Mouse (Mus musculus) limb, embryonic 10.5 days (tissue): ENCODE measurements at regions not wholly inside any gene's neighbourhood (a gene's known extent, or its start where the extent isn't known, plus 50 kb on each side); places are given as distances from the start of the nearest gene placed in this dataset.

ENCODE experiments used
- DNase-seq: peaks from one replicate; pipeline ENCODE4 v3.0.0-alpha.2; 2017; ENCODE audit warnings: low spot score
- H3K27ac ChIP-seq: fragments of 300-500 bp; sonication (generic); 2 replicates; pipeline ENCODE4 v1.5.1; 2016; ENCODE audit warnings: mild to moderate bottlenecking
- H3K27me3 ChIP-seq: fragments of 300-500 bp; sonication (generic); 2 replicates; pipeline ENCODE4 v1.6.1; 2016; ENCODE audit warnings: low read depth, mild to moderate bottlenecking; ENCODE audit not compliant: poor library complexity, severe bottlenecking
- H3K36me3 ChIP-seq: fragments of 300-500 bp; sonication (generic); 2 replicates; pipeline ENCODE4 v1.6.1; 2016; ENCODE audit warnings: mild to moderate bottlenecking, moderate library complexity
- H3K4me1 ChIP-seq: fragments of 300-500 bp; sonication (generic); 2 replicates; pipeline ENCODE4 v1.6.1; 2016
- H3K4me3 ChIP-seq: fragments of 300-500 bp; sonication (generic); 2 replicates; pipeline ENCODE4 v1.5.1; 2016; ENCODE audit warnings: mild to moderate bottlenecking, moderate library complexity
- H3K9me3 ChIP-seq: fragments of 300-500 bp; sonication (generic); replicated peaks from 2 replicates; pipeline ENCODE4 v1.6.1; 2016; ENCODE audit warnings: mild to moderate bottlenecking
- WGBS: fragments of 180-500 bp; shearing (Covaris S2); methylation state at CpG from one replicate; pipeline ENCODE4 v1.1.7; 2016; 5-methylcytosine and 5-hydroxymethylcytosine counted together

DNA sequence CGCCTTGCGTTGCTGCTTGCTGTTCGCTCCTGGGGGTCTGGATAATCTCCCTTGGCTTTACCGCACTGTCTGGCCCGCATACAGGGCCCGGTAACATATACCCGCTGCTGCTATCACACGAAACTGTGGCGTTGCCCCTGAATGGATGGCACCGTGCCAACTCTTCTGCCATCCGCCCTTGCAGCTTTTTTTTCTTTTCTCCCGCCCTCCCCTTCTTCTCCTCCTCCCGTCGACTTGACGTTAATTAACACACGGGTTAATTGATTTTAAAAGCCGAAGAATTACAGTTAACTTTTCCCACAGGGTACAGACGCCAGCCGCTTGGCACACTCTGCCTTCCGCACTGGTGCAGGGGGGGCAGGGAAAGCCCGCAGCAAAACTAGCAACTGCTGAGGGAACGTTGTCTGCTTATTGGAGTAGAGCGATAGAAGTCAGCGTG lies 242.4 kb upstream of the Pmfbp1 start:
- no peak for DNase-seq
- WGBS: 92% methylated on average over 24 of the region's 24 CpGs
- H3K4me3 ChIP-seq: no peak overlapping the region

DNA sequence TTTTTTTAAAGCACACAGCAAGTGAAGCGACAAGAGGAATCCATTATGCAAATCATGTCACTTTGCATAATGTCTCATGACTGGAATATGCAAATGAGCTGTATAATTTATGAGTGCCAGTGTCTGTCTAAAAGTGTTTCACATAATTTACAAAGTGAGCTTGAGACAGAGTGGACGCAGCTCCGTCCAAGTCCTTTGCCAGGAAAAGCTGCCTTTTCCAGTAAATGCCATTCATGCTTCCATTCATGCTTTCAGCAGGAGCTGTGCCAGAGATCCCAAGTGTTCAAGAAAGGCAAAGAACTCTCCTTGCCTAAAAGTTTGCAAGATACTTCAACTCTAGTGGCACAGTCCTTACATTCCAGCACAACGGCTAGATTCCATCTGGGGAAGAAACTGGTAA lies 241.4 kb upstream of the Pmfbp1 start:
- no peak overlapping the region for H3K27ac ChIP-seq
- no peak for DNase-seq
- H3K36me3 ChIP-seq: no peaks in the 10 kb centered on the region
- 88% methylated on average over 4 of the region's 4 CpGs for WGBS
- no peaks in the 10 kb centered on the region for H3K4me1 ChIP-seq
- H3K27me3 ChIP-seq: no peaks in the 10 kb centered on the region
- H3K4me3 ChIP-seq: no peak overlapping the region
- H3K9me3 ChIP-seq: no peaks in the 10 kb centered on the region

More for the DNA sequence above, 242.4 kb upstream of the Pmfbp1 start:
- Histone ChIP-seq H3K36me3 (no peaks in the 10 kb centered on the region), H3K4me1 (no peaks in the 10 kb centered on the region), H3K27me3 (no peaks in the 10 kb centered on the region), H3K27ac (no peak overlapping the region), H3K9me3 (no peaks in the 10 kb centered on the region)

DNA sequence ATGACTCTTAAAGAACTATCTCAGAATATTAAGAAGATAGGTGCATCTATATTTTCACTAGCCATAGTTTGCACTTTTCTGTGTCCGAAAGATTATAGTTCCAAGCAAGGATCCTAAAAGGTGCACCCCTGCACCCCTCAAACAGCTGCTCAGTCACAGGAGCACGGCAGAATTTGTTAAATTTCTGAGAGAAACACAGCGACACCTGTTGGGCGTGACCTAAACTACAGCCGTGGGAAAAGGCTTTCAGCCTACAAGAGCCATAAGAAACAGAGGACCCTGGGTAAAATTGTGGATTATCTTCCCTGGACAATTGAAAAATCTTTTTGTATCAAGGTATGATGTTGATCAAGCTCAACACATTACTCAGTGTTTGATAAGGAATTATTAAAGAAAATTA lies 214.7 kb upstream of the Pmfbp1 start:
- WGBS: 18% methylated on average over 5 of the region's 5 CpGs
- no peaks in the 10 kb centered on the region for H3K9me3 ChIP-seq
- H3K27me3 ChIP-seq: no peaks in the 10 kb centered on the region
- H3K4me1 ChIP-seq: no peaks in the 10 kb centered on the region
- DNase-seq: peak; percentile 71
- no peak overlapping the region for H3K4me3 ChIP-seq
- H3K36me3 ChIP-seq: no peaks in the 10 kb centered on the region
- no peak overlapping the region for H3K27ac ChIP-seq

DNA sequence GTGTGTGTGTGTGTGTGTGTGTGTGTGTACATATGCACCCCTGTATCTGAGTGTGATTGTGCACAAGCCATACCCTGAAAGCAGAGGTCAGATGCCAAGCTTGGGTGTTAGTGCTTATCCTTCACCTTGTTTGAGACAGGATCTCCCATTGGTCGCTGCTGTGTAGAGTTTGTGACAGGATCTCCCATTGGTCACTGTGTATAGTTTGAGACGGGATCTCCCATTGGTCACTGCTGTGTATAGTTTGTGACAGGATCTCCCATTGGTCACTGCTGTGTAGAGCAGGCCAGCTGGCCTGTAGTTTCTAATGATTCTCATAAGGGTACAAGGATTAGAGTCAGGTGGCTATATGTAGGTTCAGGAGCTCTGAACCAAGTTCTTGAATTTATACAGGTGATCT lies 213.3 kb upstream of the Pmfbp1 start:
- Histone ChIP-seq H3K4me3 (no peak overlapping the region), H3K27me3 (no peaks in the 10 kb centered on the region), H3K4me1 (no peaks in the 10 kb centered on the region), H3K9me3 (no peaks in the 10 kb centered on the region), H3K27ac (no peak overlapping the region), H3K36me3 (no peaks in the 10 kb centered on the region)
- no peak for DNase-seq
- WGBS: 81% methylated on average over 2 of the region's 2 CpGs

DNA sequence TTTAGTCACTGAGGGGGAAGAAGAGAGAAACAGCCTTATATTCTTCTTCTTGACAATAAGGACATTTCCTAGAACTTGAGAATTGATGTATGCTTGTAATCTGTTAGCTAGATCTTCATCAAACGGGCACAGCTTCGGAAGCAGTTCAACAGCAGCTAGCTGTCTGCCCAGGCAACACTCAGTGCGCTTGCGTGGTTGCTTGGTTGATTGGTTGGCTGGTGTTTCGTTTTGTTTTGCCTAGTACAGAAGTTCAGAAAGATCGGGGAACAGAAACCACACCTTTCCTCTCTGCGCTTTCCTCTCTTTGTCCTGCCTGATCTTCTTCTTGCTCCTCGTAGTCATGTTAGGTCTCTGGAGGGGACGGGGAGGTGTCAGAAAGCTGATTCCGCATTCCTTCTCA lies 212.2 kb upstream of the Pmfbp1 start:
- H3K4me3 ChIP-seq: no peak overlapping the region
- H3K9me3 ChIP-seq: no peaks in the 10 kb centered on the region
- WGBS: 77% methylated on average over 10 of the region's 10 CpGs
- no peaks in the 10 kb centered on the region for H3K4me1 ChIP-seq
- H3K27me3 ChIP-seq: no peaks in the 10 kb centered on the region
- H3K27ac ChIP-seq: no peak overlapping the region
- DNase-seq: no peak
- no peaks in the 10 kb centered on the region for H3K36me3 ChIP-seq

DNA sequence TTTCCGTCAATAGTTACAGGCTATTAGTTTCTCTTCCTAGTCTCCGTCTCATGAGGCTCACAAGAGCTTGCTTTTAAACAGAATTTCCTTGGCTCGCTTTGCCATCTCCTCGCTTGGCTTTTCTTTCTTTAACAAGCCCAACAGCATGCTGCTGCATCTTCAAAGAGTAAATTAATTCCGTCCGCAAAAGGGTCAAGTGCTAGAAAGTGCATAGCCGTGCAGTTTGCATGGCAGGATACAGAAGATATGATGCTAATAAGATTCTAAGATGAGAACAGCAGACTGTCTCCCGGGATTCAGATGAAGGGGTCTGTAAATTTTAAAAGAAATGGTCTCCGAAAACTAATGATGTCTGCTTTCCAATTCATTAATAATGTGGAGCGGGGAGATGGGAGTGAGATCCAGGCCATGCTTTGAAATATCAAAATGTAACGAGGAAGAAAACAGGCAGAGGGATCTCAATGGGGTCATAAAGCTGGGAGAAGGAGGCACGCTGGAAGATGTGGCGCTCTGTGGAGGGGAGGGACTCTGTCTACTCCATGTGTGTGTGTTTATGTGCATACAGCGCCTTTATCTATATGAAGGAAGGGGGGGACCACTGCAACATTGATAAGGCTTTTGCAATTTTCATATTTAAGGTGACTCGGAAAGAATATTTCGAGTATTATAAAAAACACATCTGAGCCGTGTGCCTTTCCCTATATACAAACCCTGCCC lies 183.0 kb upstream of the Pmfbp1 start:
- Histone ChIP-seq H3K4me3 (no peak overlapping the region), H3K27ac (no peak overlapping the region), H3K36me3 (no peaks in the 10 kb centered on the region), H3K9me3 (no peaks in the 10 kb centered on the region), H3K4me1 (peaks cover 47% of the 10 kb centered on the region), H3K27me3 (peaks cover 39% of the 10 kb centered on the region)
- no peak for DNase-seq
- 68% methylated on average over 17 of the region's 17 CpGs for WGBS

DNA sequence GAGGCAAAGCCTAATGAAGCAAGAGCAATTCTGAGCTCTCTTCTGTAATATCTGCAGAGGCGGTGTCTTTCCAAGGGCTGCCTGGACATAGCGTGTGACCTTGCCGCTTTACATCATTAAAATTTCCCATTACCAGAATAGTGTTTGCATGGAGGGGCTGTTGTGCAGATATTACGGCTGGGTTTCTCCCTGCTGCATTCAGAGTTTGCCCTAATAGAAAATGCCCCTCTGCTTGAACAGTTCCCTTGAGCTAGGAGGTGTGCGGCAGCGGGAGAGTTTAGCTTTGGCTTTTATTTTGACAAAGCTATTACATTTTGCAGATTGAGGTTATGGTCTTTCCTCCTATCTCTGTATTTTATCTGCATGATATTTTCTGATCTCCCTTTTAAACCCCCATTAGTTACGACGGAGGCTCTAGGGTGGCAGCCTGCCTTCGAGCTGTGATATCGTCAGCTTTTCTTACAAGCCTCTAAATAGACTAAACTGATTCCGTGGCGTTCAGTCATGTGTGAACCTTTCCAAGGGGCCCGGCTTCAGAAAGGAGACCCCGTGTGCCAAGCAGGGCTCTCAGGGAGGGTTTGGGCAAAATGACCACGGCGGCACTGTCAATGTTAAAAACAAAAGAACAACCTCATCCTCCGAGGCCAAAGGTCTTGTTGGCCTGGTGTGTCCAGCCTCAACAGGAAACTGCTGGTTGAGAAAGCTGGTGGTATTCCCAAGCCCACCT lies 182.2 kb upstream of the Pmfbp1 start:
- Histone ChIP-seq H3K36me3 (no peaks in the 10 kb centered on the region), H3K4me1 (peaks cover 47% of the 10 kb centered on the region), H3K27ac (peak overlapping the region; percentile 69; the same call in 1 of the 2 replicates), H3K27me3 (peaks cover 46% of the 10 kb centered on the region), H3K4me3 (no peak overlapping the region), H3K9me3 (no peaks in the 10 kb centered on the region)
- no peak for DNase-seq
- 71% methylated on average over 17 of the region's 17 CpGs for WGBS

DNA sequence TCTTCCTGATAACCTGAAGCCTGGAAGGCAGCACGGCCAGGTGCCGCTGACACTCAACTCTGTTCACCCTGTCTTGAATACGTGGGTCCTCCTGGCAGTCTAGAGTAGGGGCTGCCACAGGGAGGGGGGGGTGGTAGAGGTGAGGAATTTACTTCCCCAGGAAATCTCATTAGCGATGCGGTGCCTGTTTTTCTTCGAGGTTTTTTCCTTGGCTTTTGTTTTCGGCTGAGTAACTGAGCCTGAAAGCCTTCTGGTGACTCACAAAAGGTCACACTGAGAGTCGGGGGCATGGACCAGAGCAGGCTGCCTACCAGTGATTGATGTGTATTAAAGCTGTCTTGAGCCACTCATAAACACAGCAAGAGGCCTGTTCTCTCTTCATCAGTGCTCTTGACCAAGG lies 181.1 kb upstream of the Pmfbp1 start:
- peaks cover 47% of the 10 kb centered on the region for H3K4me1 ChIP-seq
- H3K27me3 ChIP-seq: peaks cover 56% of the 10 kb centered on the region
- peak overlapping the region; percentile 21; the same call in 1 of the 2 replicates for H3K4me3 ChIP-seq
- no peaks in the 10 kb centered on the region for H3K36me3 ChIP-seq
- 3% methylated on average over 8 of the region's 8 CpGs for WGBS
- H3K27ac ChIP-seq: peak overlapping the region; percentile 69
- no peaks in the 10 kb centered on the region for H3K9me3 ChIP-seq
- DNase-seq: peak; percentile 60

DNA sequence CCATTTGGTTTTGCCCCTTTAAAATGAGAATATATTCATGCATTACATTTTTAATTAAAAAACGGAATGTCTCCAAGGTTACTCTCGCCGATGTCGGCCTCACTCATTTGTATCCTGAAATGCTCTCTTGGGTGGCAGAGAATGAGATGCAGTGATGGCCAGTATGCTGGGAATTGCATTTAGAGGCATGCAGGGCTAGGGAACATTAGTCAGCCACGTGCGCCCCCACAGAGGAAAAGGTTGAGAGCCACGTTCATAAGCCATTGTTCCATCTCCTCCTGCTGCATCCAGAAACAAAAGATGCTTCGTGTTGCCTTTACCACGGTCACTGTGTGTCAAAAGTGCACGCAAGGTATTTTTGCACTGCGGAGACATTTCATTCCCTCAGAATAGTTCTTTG lies 172.9 kb upstream of the Pmfbp1 start:
- no peak for DNase-seq
- H3K27ac ChIP-seq: no peak overlapping the region
- H3K4me1 ChIP-seq: peaks cover 4% of the 10 kb centered on the region; the same call in 1 of the 2 replicates
- H3K27me3 ChIP-seq: peaks cover 23% of the 10 kb centered on the region
- WGBS: 89% methylated on average over 11 of the region's 11 CpGs
- H3K9me3 ChIP-seq: no peaks in the 10 kb centered on the region
- H3K4me3 ChIP-seq: no peak overlapping the region
- no peaks in the 10 kb centered on the region for H3K36me3 ChIP-seq

DNA sequence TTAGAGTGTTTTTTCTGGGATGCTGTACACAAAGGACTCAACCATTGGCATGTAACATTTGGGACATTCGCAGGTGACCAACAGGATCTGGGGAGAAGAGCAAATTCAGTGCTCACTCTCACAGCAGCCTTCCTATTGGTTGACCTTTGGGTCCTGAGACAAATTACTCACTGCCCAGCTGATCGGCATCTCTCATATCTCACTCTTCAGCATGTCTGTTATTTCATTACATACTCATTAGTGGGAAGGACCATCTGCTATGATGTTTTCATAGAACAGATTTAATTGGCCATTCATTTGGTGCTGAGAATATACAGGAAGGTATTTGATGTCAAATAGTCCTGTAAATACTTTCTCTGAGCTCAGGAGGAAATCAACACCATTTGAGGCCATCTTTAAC lies 170.5 kb upstream of the Pmfbp1 start:
- Histone ChIP-seq H3K27ac (no peak overlapping the region), H3K4me3 (no peak overlapping the region), H3K27me3 (peaks cover 4% of the 10 kb centered on the region; the same call in 1 of the 2 replicates), H3K9me3 (no peaks in the 10 kb centered on the region), H3K4me1 (peaks cover 4% of the 10 kb centered on the region; the same call in 1 of the 2 replicates), H3K36me3 (no peaks in the 10 kb centered on the region)
- 86% methylated on average over 2 of the region's 2 CpGs for WGBS
- no peak for DNase-seq

DNA sequence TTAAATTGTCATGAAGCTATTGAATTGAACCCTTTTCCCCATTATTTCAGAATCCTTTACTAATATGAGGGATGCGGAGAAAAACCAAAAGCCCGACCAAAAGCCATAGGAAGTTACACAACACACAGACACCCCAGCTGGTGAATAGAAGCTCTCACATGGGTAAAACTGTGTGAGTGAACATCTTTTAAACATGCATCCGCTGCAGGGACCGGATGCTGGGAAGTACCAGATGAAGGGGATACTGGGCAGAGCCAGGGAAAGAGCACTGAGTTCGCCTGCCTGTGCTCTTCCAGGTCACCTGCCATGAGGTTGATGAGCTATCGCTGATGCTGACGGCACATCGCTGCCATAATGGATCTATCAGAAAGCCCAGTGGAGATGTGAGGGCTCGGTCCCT lies 169.6 kb upstream of the Pmfbp1 start:
- no peak overlapping the region for H3K27ac ChIP-seq
- DNase-seq: no peak
- peaks cover 4% of the 10 kb centered on the region; the same call in 1 of the 2 replicates for H3K27me3 ChIP-seq
- peaks cover 4% of the 10 kb centered on the region; the same call in 1 of the 2 replicates for H3K4me1 ChIP-seq
- WGBS: 93% methylated on average over 9 of the region's 9 CpGs
- H3K9me3 ChIP-seq: no peaks in the 10 kb centered on the region
- no peaks in the 10 kb centered on the region for H3K36me3 ChIP-seq
- no peak overlapping the region for H3K4me3 ChIP-seq

DNA sequence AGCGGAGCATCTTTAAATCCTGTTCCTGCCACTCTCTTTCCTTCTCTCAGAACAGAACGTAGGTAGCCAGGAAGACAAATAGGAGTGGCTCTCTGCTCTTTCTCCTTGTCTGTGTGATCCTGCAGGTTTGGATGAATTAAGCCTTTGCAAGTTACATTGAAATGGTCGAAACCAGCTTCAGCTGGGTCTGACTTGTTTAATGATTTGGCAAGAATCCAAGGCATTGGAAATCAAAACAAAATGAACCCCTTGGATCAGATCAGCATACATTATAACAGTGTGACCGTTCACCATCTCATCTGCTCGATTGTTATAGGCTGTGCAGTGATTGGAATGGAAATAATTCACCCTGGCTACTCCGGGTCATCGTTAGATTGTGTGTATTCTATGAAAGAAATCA lies 157.6 kb upstream of the Pmfbp1 start:
- Histone ChIP-seq H3K27ac (no peak overlapping the region), H3K4me3 (no peak overlapping the region), H3K36me3 (no peaks in the 10 kb centered on the region), H3K4me1 (peaks cover 2% of the 10 kb centered on the region; the same call in 1 of the 2 replicates), H3K9me3 (no peaks in the 10 kb centered on the region), H3K27me3 (no peaks in the 10 kb centered on the region)
- no peak for DNase-seq
- WGBS: 81% methylated on average over 7 of the region's 7 CpGs

DNA sequence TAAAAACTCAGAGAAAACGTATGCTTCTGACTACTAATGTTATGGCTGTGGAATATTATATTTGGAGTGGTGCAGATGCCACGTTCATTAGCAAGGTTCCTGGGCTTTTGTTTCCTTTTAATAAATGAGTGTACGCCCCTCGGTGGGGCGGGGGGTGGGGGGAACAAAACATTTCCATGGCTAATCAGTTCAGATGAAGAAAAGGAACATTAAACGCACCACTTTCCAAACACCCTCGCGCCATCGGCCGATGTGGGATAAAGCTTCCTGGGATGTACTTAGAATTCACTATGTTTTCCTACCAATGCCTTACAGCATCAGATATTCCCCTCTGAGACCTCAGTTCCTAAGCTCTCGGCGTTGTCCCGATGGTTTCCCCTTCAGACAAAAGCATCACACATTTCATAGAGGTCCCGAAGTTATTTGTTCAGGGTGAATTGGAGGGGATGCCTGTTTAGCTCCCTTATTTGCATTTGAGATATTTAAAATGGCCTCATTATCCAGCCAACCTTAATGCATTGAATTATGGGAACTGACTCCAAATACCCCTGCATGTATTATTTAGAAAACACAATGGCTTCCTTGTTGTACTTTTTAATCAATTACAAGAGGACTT lies 155.5 kb upstream of the Pmfbp1 start:
- WGBS: 94% methylated on average over 14 of the region's 14 CpGs
- Histone ChIP-seq H3K36me3 (no peaks in the 10 kb centered on the region), H3K27me3 (no peaks in the 10 kb centered on the region), H3K4me3 (no peak overlapping the region), H3K9me3 (no peaks in the 10 kb centered on the region), H3K4me1 (peaks cover 2% of the 10 kb centered on the region; the same call in 1 of the 2 replicates), H3K27ac (no peak overlapping the region)
- no peak for DNase-seq
